Mouse (Mus musculus): Measurements from ENCODE around the gene Gata1. TPM values are rescaled to one million over a fixed set of nuclear protein-coding genes. Genes with fewer than 3 reads are reported as not detected.

Gene Gata1
- not detected in 2 replicates for polyA plus RNA-seq (2015; fragmentation: Nextera tagmentation; extraction: Ambion mirVana)

GRCm38 (mm10) chrX:7977892-7978291, at the start of gene Gata1:
Gata1 (minus strand) TSS chrX:7978071.

GRCm38 (mm10) chrX:8018286-8018685, 40.4 kb upstream of the Gata1 start, which contains the start of gene Glod5:
Glod5 (minus strand) TSS chrX:8018492.

GRCm38 (mm10) chrX:7947108-7947899, 30.6 kb downstream of the Gata1 start, which contains the start of gene Hdac6:
Hdac6 (minus strand) TSS chrX:7947889.

GRCm38 (mm10) chrX:7928270-7928790, 49.5 kb downstream of the Gata1 start, which contains the start of gene Eras:
Eras (minus strand) TSS chrX:7928607.

GRCm38 (mm10) chrX:7919601-7920383, 58.1 kb downstream of the Gata1 start, which contains the start of gene Pcsk1n:
Pcsk1n (plus strand) TSS chrX:7919822.

Other genes with a start within 250 kb of the Gata1 start
- 127 and 148 TPM in 2 replicates for gene Praf2, start 249.6 kb downstream of the Gata1 start, polyA plus RNA-seq (2015; fragmentation: Nextera tagmentation; extraction: Ambion mirVana)
- gene Ccdc120, start 227.2 kb downstream of the Gata1 start, polyA plus RNA-seq (2015; fragmentation: Nextera tagmentation; extraction: Ambion mirVana) = 38.8 and 40.7 TPM in 2 replicates
- 21.2 and 23.8 TPM in 2 replicates for gene Tfe3, start 215.5 kb downstream of the Gata1 start, polyA plus RNA-seq (2015; fragmentation: Nextera tagmentation; extraction: Ambion mirVana)
- 52.2 and 56.6 TPM in 2 replicates for gene Gripap1, start 188.3 kb downstream of the Gata1 start, polyA plus RNA-seq (2015; fragmentation: Nextera tagmentation; extraction: Ambion mirVana)
- 7.6 and 8.1 TPM in 2 replicates for gene Kcnd1, start 155.8 kb downstream of the Gata1 start, polyA plus RNA-seq (2015; fragmentation: Nextera tagmentation; extraction: Ambion mirVana)
- gene Otud5, start 136.7 kb downstream of the Gata1 start, polyA plus RNA-seq (2015; fragmentation: Nextera tagmentation; extraction: Ambion mirVana) = 34.5 and 38.3 TPM in 2 replicates
- gene Pim2, start 99.8 kb downstream of the Gata1 start, polyA plus RNA-seq (2015; fragmentation: Nextera tagmentation; extraction: Ambion mirVana) = 27.0 and 30.5 TPM in 2 replicates
- 50.9 and 54.9 TPM in 2 replicates for gene Slc35a2, start 94.0 kb downstream of the Gata1 start, polyA plus RNA-seq (2015; fragmentation: Nextera tagmentation; extraction: Ambion mirVana)
- 190 and 200 TPM in 2 replicates for gene Pqbp1, start 78.8 kb downstream of the Gata1 start, polyA plus RNA-seq (2015; fragmentation: Nextera tagmentation; extraction: Ambion mirVana)
- 124 and 134 TPM in 2 replicates for gene Timm17b, start 78.7 kb downstream of the Gata1 start, polyA plus RNA-seq (2015; fragmentation: Nextera tagmentation; extraction: Ambion mirVana)
- not detected in 2 replicates for gene Gm10491, start 70.2 kb downstream of the Gata1 start, polyA plus RNA-seq (2015; fragmentation: Nextera tagmentation; extraction: Ambion mirVana)
- gene Gm10490, start 68.5 kb downstream of the Gata1 start, polyA plus RNA-seq (2015; fragmentation: Nextera tagmentation; extraction: Ambion mirVana) = not detected in 2 replicates
- gene Pcsk1n, start 58.2 kb downstream of the Gata1 start, polyA plus RNA-seq (2015; fragmentation: Nextera tagmentation; extraction: Ambion mirVana) = 611 and 654 TPM in 2 replicates
- gene Eras, start 49.5 kb downstream of the Gata1 start, polyA plus RNA-seq (2015; fragmentation: Nextera tagmentation; extraction: Ambion mirVana) = not detected in 2 replicates
- 43.4 and 50.9 TPM in 2 replicates for gene Hdac6, start 30.2 kb downstream of the Gata1 start, polyA plus RNA-seq (2015; fragmentation: Nextera tagmentation; extraction: Ambion mirVana)
- gene Glod5, start 40.4 kb upstream of the Gata1 start, polyA plus RNA-seq (2015; fragmentation: Nextera tagmentation; extraction: Ambion mirVana) = 1.4 TPM in 2 replicates
- 26.7 and 27.2 TPM in 2 replicates for gene Suv39h1, start 96.7 kb upstream of the Gata1 start, polyA plus RNA-seq (2015; fragmentation: Nextera tagmentation; extraction: Ambion mirVana)
- 0.34 and 0.41 TPM in 2 replicates for gene Was, start 112.4 kb upstream of the Gata1 start, polyA plus RNA-seq (2015; fragmentation: Nextera tagmentation; extraction: Ambion mirVana)
- gene Wdr13, start 154.8 kb upstream of the Gata1 start, polyA plus RNA-seq (2015; fragmentation: Nextera tagmentation; extraction: Ambion mirVana) = 49.8 and 57.2 TPM in 2 replicates
- gene Rbm3, start 167.8 kb upstream of the Gata1 start, polyA plus RNA-seq (2015; fragmentation: Nextera tagmentation; extraction: Ambion mirVana) = 458 TPM in 2 replicates
- gene Tbc1d25, start 198.1 kb upstream of the Gata1 start, polyA plus RNA-seq (2015; fragmentation: Nextera tagmentation; extraction: Ambion mirVana) = 16.7 and 17.5 TPM in 2 replicates
- 33.4 and 39.3 TPM in 2 replicates for gene Ebp, start 215.4 kb upstream of the Gata1 start, polyA plus RNA-seq (2015; fragmentation: Nextera tagmentation; extraction: Ambion mirVana)
- 41.7 and 48.9 TPM in 2 replicates for gene Porcn, start 228.5 kb upstream of the Gata1 start, polyA plus RNA-seq (2015; fragmentation: Nextera tagmentation; extraction: Ambion mirVana)

All from neural tube, postnatal 0 days (tissue).